Mouse (Mus musculus): ENCODE results near the gene Olfr1404. TPM values are rescaled to one million over a fixed set of nuclear protein-coding genes. Genes with fewer than 3 reads are reported as not detected.
"Not testable (repeated sequence)": the region's sequence is repeated elsewhere in the genome, so short reads cannot be mapped to it uniquely, and the experiment has no call there.

The Olfr1404 gene
- not detected in 2 replicates for total RNA-seq (2017)

- no peak for ATAC-seq (ENCODE audit: extremely low read depth, insufficient number of reproducible peaks, low FRiP score, poor library complexity, severe bottlenecking)
Measured at GRCm38 (mm10) chr1:173212092-173212491, at the start of gene Olfr1404. Olfr1404 (plus strand) TSS chr1:173212392.

GRCm38 (mm10) chr1:173174154-173174842 is 37.9 kb upstream of the Olfr1404 start:
- no peak for ATAC-seq (ENCODE audit: extremely low read depth, insufficient number of reproducible peaks, low FRiP score, poor library complexity, severe bottlenecking)

GRCm38 (mm10) chr1:173190540-173190939 is 21.7 kb upstream of the Olfr1404 start, which contains the start of gene Olfr1406:
Olfr1406 (minus strand) TSS chr1:173190640.
- no peak for ATAC-seq (ENCODE audit: extremely low read depth, insufficient number of reproducible peaks, low FRiP score, poor library complexity, severe bottlenecking)

- no peak for ATAC-seq (ENCODE audit: extremely low read depth, insufficient number of reproducible peaks, low FRiP score, poor library complexity, severe bottlenecking)
Measured at GRCm38 (mm10) chr1:173192059-173192458, 20.1 kb upstream of the Olfr1404 start.

- ATAC-seq (ENCODE audit: extremely low read depth, insufficient number of reproducible peaks, low FRiP score, poor library complexity, severe bottlenecking), result no peak
Measured at GRCm38 (mm10) chr1:173196359-173196758, 15.8 kb upstream of the Olfr1404 start.

GRCm38 (mm10) chr1:173197508-173197907 is 14.7 kb upstream of the Olfr1404 start, which contains the start of gene Olfr218:
Olfr218 (plus strand) TSS chr1:173197808.
- ATAC-seq (ENCODE audit: extremely low read depth, insufficient number of reproducible peaks, low FRiP score, poor library complexity, severe bottlenecking), result no peak

- no peak for ATAC-seq (ENCODE audit: extremely low read depth, insufficient number of reproducible peaks, low FRiP score, poor library complexity, severe bottlenecking)
Measured at GRCm38 (mm10) chr1:173216481-173216880, 4.3 kb downstream of the Olfr1404 start.

GRCm38 (mm10) chr1:173227081-173227480 is 14.9 kb downstream of the Olfr1404 start, which contains the start of gene Fcer1a:
Fcer1a (minus strand) TSS chr1:173227214.
- no peak for ATAC-seq (ENCODE audit: extremely low read depth, insufficient number of reproducible peaks, low FRiP score, poor library complexity, severe bottlenecking)

- ATAC-seq (ENCODE audit: extremely low read depth, insufficient number of reproducible peaks, low FRiP score, poor library complexity, severe bottlenecking), result not testable (repeated sequence)
Measured at GRCm38 (mm10) chr1:173237004-173237403, 24.8 kb downstream of the Olfr1404 start.

- ATAC-seq (ENCODE audit: extremely low read depth, insufficient number of reproducible peaks, low FRiP score, poor library complexity, severe bottlenecking), result no peak
Measured at GRCm38 (mm10) chr1:173249888-173250287, 37.7 kb downstream of the Olfr1404 start.

GRCm38 (mm10) chr1:173265701-173266100 is 53.5 kb downstream of the Olfr1404 start, which contains the start of gene Olfr418:
Olfr418 (plus strand) TSS chr1:173266001.
- no peak for ATAC-seq (ENCODE audit: extremely low read depth, insufficient number of reproducible peaks, low FRiP score, poor library complexity, severe bottlenecking)

Other genes with a start within 250 kb of the Olfr1404 start
- 0.12 TPM in 1 of 2 replicates, not detected in the other for gene Olfr1408, start 75.0 kb upstream of the Olfr1404 start, total RNA-seq (2017)
- gene Olfr1406, start 21.8 kb upstream of the Olfr1404 start, total RNA-seq (2017), result not detected in 2 replicates
- gene Olfr218, start 14.6 kb upstream of the Olfr1404 start, total RNA-seq (2017), result not detected in 2 replicates
- 1.8 TPM in 1 of 2 replicates, not detected in the other for gene Fcer1a, start 14.8 kb downstream of the Olfr1404 start, total RNA-seq (2017)
- not detected in 2 replicates for gene Olfr418, start 53.6 kb downstream of the Olfr1404 start, total RNA-seq (2017)
- gene Mptx2, start 65.4 kb downstream of the Olfr1404 start, total RNA-seq (2017), result not detected in 2 replicates
- gene Ackr1, start 121.4 kb downstream of the Olfr1404 start, total RNA-seq (2017), result not detected in 2 replicates
- 207 and 213 TPM in 2 replicates for gene Aim2, start 138.5 kb downstream of the Olfr1404 start, total RNA-seq (2017)
- 0.37 TPM in 1 of 2 replicates, not detected in the other for gene Cadm3, start 155.3 kb downstream of the Olfr1404 start, total RNA-seq (2017)

All from neutrophil, adult 5-6 weeks (primary cell).